Mouse (Mus musculus) spleen, embryonic (tissue): ENCODE data around the gene Hsp90b1.
"Not testable (repeated sequence)": the region's sequence is repeated elsewhere in the genome, so short reads cannot be mapped to it uniquely, and the experiment has no call there.

Source experiments
- CTCF ChIA-PET: fragments of 350-600 bp; sonication (Branson Sonifier 250); formaldehyde crosslinking; loops from one replicate; lab custom pipeline; 2022; lab: Charles Lee

Hsp90b1 gene

DNA sequence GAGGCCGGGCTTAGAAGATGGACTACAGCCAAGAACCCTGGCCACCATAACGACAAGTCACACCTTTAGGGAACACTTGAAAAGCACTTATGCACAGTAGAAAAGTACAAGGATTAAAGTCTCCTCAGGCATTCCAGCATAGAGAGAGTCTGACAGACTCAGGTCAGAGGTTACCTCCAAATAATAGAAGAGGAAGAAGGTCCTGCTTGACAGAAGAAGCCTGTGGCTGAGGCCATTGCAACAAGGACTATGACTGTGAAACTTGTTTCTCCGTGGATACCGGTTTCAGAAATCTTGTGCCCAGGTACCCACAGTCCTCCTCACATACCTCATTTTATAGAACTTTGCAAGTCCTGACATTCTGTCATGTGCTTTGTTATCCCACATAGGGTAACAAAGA is 34.8 kb downstream of the Hsp90b1 start:
- CTCF ChIA-PET, result not testable (repeated sequence)
